Mouse (Mus musculus): Measurements from ENCODE around the gene Bcl2. TPM values are rescaled to one million over a fixed set of nuclear protein-coding genes. Genes with fewer than 3 reads are reported as not detected.

Gene Bcl2
- polyA plus RNA-seq, 1 experiment from 2014 or later, result 18.5 TPM

DNA sequence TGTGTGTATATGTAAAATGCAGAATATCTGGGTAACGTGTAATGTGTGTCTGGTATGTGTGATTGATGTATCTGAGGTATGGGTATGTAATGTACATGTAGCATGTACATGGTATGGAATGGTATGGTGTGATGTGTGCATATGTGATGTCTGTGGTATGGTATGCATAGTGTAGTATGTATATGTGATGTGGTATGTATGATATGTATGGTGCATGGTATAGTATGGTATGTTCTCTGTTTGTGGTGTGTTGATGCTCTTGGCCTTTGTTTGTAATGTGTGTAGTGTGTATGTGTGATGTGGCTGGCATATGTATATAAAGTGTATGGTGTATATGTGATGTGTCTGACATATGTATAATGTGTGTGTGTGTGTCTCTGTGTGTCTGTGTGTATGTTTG lies 206.5 kb downstream of the Bcl2 start:
- Histone ChIP-seq H3K9ac (ENCODE audit: low read length) (no peak overlapping the region), H3K4me3 (ENCODE audit: low read length) (no peak overlapping the region), H3K27ac (ENCODE audit: low read length) (no peak overlapping the region), H3K4me1 (replicated peaks; ENCODE audit: control insufficient read depth, insufficient read depth, low read length) (no peaks in the 10 kb centered on the region), H3K27me3 (ENCODE audit: control insufficient read depth, insufficient read depth, low read depth, low read length) (no peaks in the 10 kb centered on the region), H3K36me3 (ENCODE audit: control insufficient read depth, insufficient read depth, low read length) (no peaks in the 10 kb centered on the region), H3K9me3 (ENCODE audit: control insufficient read depth, low read length) (no peaks in the 10 kb centered on the region), H3K4me2 (ENCODE audit: low read depth, low read length) (no peak overlapping the region)
- peak; percentile 18; the same call in 1 of the 2 replicates for ATAC-seq (ENCODE audit: low read depth)
- 77% methylated on average over 1 of the region's 1 CpGs for WGBS

DNA sequence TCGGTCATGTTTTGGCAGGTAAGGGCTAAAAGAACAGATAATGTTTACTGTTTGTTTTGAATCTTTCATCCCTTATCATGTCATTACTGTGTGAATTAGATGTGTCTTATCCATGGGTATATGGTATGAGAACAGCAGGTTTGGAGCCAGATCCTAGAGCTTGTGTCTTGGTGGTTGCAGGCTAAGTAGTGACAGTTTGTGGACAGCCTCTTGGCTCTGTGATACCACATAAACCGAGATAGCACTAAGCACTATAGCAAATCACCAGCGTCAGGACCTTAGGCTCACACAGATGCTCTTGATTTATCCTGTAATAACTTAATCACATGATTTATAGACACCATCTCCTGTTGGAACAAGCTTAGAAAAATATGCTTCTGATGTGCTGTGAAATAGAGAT lies 210.2 kb downstream of the Bcl2 start:
- H3K36me3 ChIP-seq (ENCODE audit: control insufficient read depth, insufficient read depth, low read length), result no peaks in the 10 kb centered on the region
- H3K4me3 ChIP-seq (ENCODE audit: low read length), result no peak overlapping the region
- ATAC-seq (ENCODE audit: low read depth), result no peak
- no peaks in the 10 kb centered on the region for H3K9me3 ChIP-seq (ENCODE audit: control insufficient read depth, low read length)
- no peaks in the 10 kb centered on the region for H3K4me1 ChIP-seq (replicated peaks; ENCODE audit: control insufficient read depth, insufficient read depth, low read length)
- no peak overlapping the region for H3K4me2 ChIP-seq (ENCODE audit: low read depth, low read length)
- H3K27ac ChIP-seq (ENCODE audit: low read length), result no peak overlapping the region
- 78% methylated on average over 3 of the region's 3 CpGs for WGBS
- no peaks in the 10 kb centered on the region for H3K27me3 ChIP-seq (ENCODE audit: control insufficient read depth, insufficient read depth, low read depth, low read length)
- H3K9ac ChIP-seq (ENCODE audit: low read length), result no peak overlapping the region

DNA sequence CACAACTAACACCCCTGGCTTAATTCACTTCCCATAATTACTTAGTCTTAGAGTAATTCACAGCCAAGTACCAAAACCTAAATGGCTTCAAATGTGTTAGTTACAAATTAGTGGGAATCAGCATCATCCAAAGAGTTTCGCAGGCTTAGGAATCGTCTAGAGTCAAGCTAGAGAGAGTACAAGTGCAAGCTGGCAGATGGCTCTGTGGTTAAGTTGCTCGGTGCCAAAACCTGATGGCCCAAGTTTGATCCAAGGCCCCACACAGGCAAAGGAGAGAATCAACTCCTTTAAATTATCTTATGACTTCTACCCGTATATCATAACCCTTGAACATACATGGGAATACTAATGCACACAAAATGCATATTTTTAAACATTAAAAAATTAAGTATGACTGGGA lies 210.7 kb downstream of the Bcl2 start:
- H3K27me3 ChIP-seq (ENCODE audit: control insufficient read depth, insufficient read depth, low read depth, low read length), result no peaks in the 10 kb centered on the region
- no peak overlapping the region for H3K27ac ChIP-seq (ENCODE audit: low read length)
- H3K4me3 ChIP-seq (ENCODE audit: low read length), result no peak overlapping the region
- H3K9me3 ChIP-seq (ENCODE audit: control insufficient read depth, low read length), result no peaks in the 10 kb centered on the region
- no peak for ATAC-seq (ENCODE audit: low read depth)
- no peak overlapping the region for H3K4me2 ChIP-seq (ENCODE audit: low read depth, low read length)
- H3K9ac ChIP-seq (ENCODE audit: low read length), result no peak overlapping the region
- H3K4me1 ChIP-seq (replicated peaks; ENCODE audit: control insufficient read depth, insufficient read depth, low read length), result no peaks in the 10 kb centered on the region
- whole genome bisulfite sequencing, result 81% methylated on average over 4 of the region's 4 CpGs
- no peaks in the 10 kb centered on the region for H3K36me3 ChIP-seq (ENCODE audit: control insufficient read depth, insufficient read depth, low read length)

DNA sequence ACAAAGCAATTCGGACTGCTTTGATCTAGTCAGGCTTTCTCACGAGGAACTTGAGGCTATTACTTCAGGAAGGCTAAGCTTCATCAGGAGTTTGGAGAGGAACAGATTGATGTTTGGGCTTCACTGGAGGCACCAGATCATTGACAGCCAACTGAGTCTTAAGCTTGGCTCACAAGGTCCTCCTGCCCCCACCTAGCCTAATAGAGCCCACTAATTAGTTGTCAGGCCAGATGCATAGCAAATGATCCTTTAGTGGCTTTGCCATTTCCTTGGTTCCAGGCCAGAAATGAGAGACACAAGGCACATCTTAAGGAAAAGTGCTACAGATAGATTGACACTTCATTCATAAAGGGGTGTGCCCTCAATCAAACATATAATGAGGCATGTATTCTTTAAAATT lies 216.1 kb downstream of the Bcl2 start:
- H3K4me3 ChIP-seq (ENCODE audit: low read length), result no peak overlapping the region
- 39% methylated on average over 2 of the region's 2 CpGs for WGBS
- no peak overlapping the region for H3K4me2 ChIP-seq (ENCODE audit: low read depth, low read length)
- no peaks in the 10 kb centered on the region for H3K36me3 ChIP-seq (ENCODE audit: control insufficient read depth, insufficient read depth, low read length)
- no peak overlapping the region for H3K9ac ChIP-seq (ENCODE audit: low read length)
- H3K9me3 ChIP-seq (ENCODE audit: control insufficient read depth, low read length), result no peaks in the 10 kb centered on the region
- H3K4me1 ChIP-seq (replicated peaks; ENCODE audit: control insufficient read depth, insufficient read depth, low read length), result no peaks in the 10 kb centered on the region
- no peak for ATAC-seq (ENCODE audit: low read depth)
- H3K27me3 ChIP-seq (ENCODE audit: control insufficient read depth, insufficient read depth, low read depth, low read length), result no peaks in the 10 kb centered on the region
- no peak overlapping the region for H3K27ac ChIP-seq (ENCODE audit: low read length)

Small RNAs within 50 kb of the gene (microRNA-seq; reads per million reads assigned to microRNA genes)
- gene Mir3473f, result not detected

Other genes starting within 250 kb of the Bcl2 start
- gene Kdsr, start 45.5 kb upstream of the Bcl2 start, polyA plus RNA-seq (2015; fragmentation: Nextera tagmentation; extraction: Ambion mirVana), result 17.5 and 17.7 TPM in 2 replicates
- gene Vps4b, start 82.5 kb upstream of the Bcl2 start, polyA plus RNA-seq (2015; fragmentation: Nextera tagmentation; extraction: Ambion mirVana), result 68.0 and 75.2 TPM in 2 replicates
- gene Serpinb5, start 146.9 kb upstream of the Bcl2 start, polyA plus RNA-seq (2015; fragmentation: Nextera tagmentation; extraction: Ambion mirVana), result 0.50 and 1.4 TPM in 2 replicates
- gene Serpinb12, start 220.2 kb upstream of the Bcl2 start, polyA plus RNA-seq (2015; fragmentation: Nextera tagmentation; extraction: Ambion mirVana), result 0.93 and 1.3 TPM in 2 replicates

All from lung, embryonic 16.5 days (tissue).